ENCODE assay signal across 16 mouse cellular contexts in genomic region chr1:180946448-180946847, GRCm38 (mm10). TPM values are rescaled to one million over a fixed set of nuclear protein-coding genes. Genes with fewer than 3 reads are reported as not detected.
A peak's percentile ranks its signal among the peaks of the same experiment; 100 is the strongest.
DNase-seq lines count a peak whose midpoint lies in the region; ATAC-seq and TF ChIP-seq lines count a peak whose summit lies in the region.
"Had no signal": no experiment of that assay in that cellular context is flagged by ENCODE, and none has a peak within 500 bp of the region (broad histone marks: within the 10 kb centered on the region; RNA-seq: fewer than 3 reads in every experiment).

No protein-coding gene starts in this region.

- H3K36me3 ChIP-seq in limb, embryonic 12.5 days, result peaks cover 27% of the 10 kb centered on the region
- H3K36me3 ChIP-seq in stomach, postnatal 0 days (ENCODE audit: control insufficient read depth, insufficient read depth, low read length), result peaks cover 16% of the 10 kb centered on the region; the same call in 1 of the 2 replicates

- H3K4me3 ChIP-seq in limb, embryonic 12.5 days (replicated peaks), result no peak overlapping the region
- H3K4me3 ChIP-seq in stomach, postnatal 0 days (ENCODE audit: low read depth, low read length), result no peak overlapping the region
- H3K4me3 ChIP-seq: lung, embryonic 15.5 days had no signal

- intact Hi-C loops in heart, postnatal 10 days (cut with DNase I), result no loop called here
- intact Hi-C loops in left cerebral cortex, postnatal 25 days (cut with DNase I), result no loop called here

- no peak for ATAC-seq in limb, embryonic 12.5 days (ENCODE audit: insufficient number of reproducible peaks, insufficient read depth, low FRiP score, low TSS enrichment, low read depth)
- no peak for ATAC-seq in stomach, postnatal 0 days (ENCODE audit: low FRiP score, low TSS enrichment)

- no peak overlapping the region for H3K9ac ChIP-seq in limb, embryonic 12.5 days (replicated peaks)
- H3K9ac ChIP-seq in stomach, postnatal 0 days (ENCODE audit: low read length), result no peak overlapping the region
- H3K9ac ChIP-seq: heart, embryonic 12.5 days had no signal

- TF ChIP-seq CTCF in stomach, postnatal 0 days (IDR thresholded peaks at IDR 0.05; ENCODE audit: low read depth), result no peak

- TF ChIP-seq EP300 in stomach, postnatal 0 days (optimal IDR thresholded peaks at IDR 0.05), result no peak

- H3K4me1 ChIP-seq in limb, embryonic 12.5 days (replicated peaks), result peaks cover 40% of the 10 kb centered on the region
- H3K4me1 ChIP-seq in stomach, postnatal 0 days (replicated peaks; ENCODE audit: control insufficient read depth, insufficient read depth), result peaks cover 25% of the 10 kb centered on the region

- peak overlapping the region; percentile 93 for H3K27ac ChIP-seq in limb, embryonic 12.5 days
- H3K27ac ChIP-seq in stomach, postnatal 0 days (replicated peaks), result peak overlapping the region; percentile 99

- no peaks in the 10 kb centered on the region for H3K9me3 ChIP-seq in limb, embryonic 12.5 days
- H3K9me3 ChIP-seq in stomach, postnatal 0 days (ENCODE audit: control insufficient read depth, low read length), result no peaks in the 10 kb centered on the region
- H3K9me3 ChIP-seq: lung, embryonic 15.5 days had no signal

- WGBS in limb, embryonic 12.5 days, result 94% methylated on average over 6 of the region's 6 CpGs
- WGBS in stomach, postnatal 0 days, result 48% methylated on average over 6 of the region's 6 CpGs

- peaks cover 20% of the 10 kb centered on the region for H3K27me3 ChIP-seq in limb, embryonic 12.5 days
- no peaks in the 10 kb centered on the region for H3K27me3 ChIP-seq in stomach, postnatal 0 days (ENCODE audit: control insufficient read depth, insufficient read depth, low read length)
- H3K27me3 ChIP-seq: heart, embryonic 12.5 days; lung, embryonic 15.5 days had no signal

- DNase-seq in heart, adult 11 months, result peak; percentile 91
- DNase-seq in heart, postnatal 10 days, result no peak
- peak; percentile 40 for DNase-seq in ovary, adult 18-20 months (ENCODE audit: low spot score)
- no peak for DNase-seq in ovary, postnatal 10 days (ENCODE audit: low spot score)
- no peak for DNase-seq in stomach, postnatal 0 days (ENCODE audit: low spot score)
- no peak for DNase-seq in spleen, postnatal 14 days (ENCODE audit: low spot score in 2 of 2)
- no peak for DNase-seq in left cerebral cortex, postnatal 25 days (ENCODE audit: low spot score in 2 of 2)
- DNase-seq: cerebellum, adult 9-10 months; gastrocnemius, postnatal 14 days; kidney, postnatal 14 days; thymus, adult 2 months had no signal

- peak overlapping the region; percentile 53; the same call in 1 of the 2 replicates for H3K4me2 ChIP-seq in limb, embryonic 12.5 days
- peak overlapping the region; percentile 45 for H3K4me2 ChIP-seq in stomach, postnatal 0 days (replicated peaks; ENCODE audit: low read depth)

RNA-seq across cellular contexts. Expression of gene Tmem63a, which starts 4.3 kb away (rescaled TPM):
- total RNA-seq in heart, postnatal 10 days (2021), result 10 to 100 TPM; 15.1 to 18.5 TPM
- polyA plus RNA-seq in limb, embryonic 12.5 days (2016; fragmentation: Nextera tagmentation; extraction: Ambion mirVana), result 12.1 and 13.4 TPM in 2 replicates
- 35.2 and 36.7 TPM in 2 replicates for polyA plus RNA-seq in stomach, postnatal 0 days (2015; fragmentation: Nextera tagmentation; extraction: Ambion mirVana)
- total RNA-seq in left cerebral cortex, postnatal 25 days (2021), result 10 to 100 TPM; 10.5 to 11.1 TPM

RNA-seq across cellular contexts. Expression of gene Lefty1, which starts 11.6 kb away (rescaled TPM):
- total RNA-seq in heart, postnatal 10 days (2021), result 1 to 10 TPM in 1 of 2 experiments, under 1 TPM in 1; 0.57 to 1.1 TPM
- 0.36 and 0.76 TPM in 2 replicates for polyA plus RNA-seq in limb, embryonic 12.5 days (2016; fragmentation: Nextera tagmentation; extraction: Ambion mirVana)
- polyA plus RNA-seq in stomach, postnatal 0 days (2015; fragmentation: Nextera tagmentation; extraction: Ambion mirVana), result 6.1 TPM in 2 replicates
- under 1 TPM; 0.44 to 0.89 TPM for total RNA-seq in left cerebral cortex, postnatal 25 days (2021)

RNA-seq across cellular contexts. Expression of gene Pycr2, which starts 42.4 kb away (rescaled TPM):
- 10 to 100 TPM; 16.7 to 17.4 TPM for total RNA-seq in heart, postnatal 10 days (2021)
- polyA plus RNA-seq in limb, embryonic 12.5 days (2016; fragmentation: Nextera tagmentation; extraction: Ambion mirVana), result 120 and 125 TPM in 2 replicates
- polyA plus RNA-seq in stomach, postnatal 0 days (2015; fragmentation: Nextera tagmentation; extraction: Ambion mirVana), result 62.6 and 63.7 TPM in 2 replicates
- total RNA-seq in left cerebral cortex, postnatal 25 days (2021), result 10 to 100 TPM; 29.8 to 30.2 TPM

RNA-seq across cellular contexts. Expression of gene Lefty2, which starts 53.5 kb away (rescaled TPM):
- total RNA-seq in heart, postnatal 10 days (2021), result under 1 TPM in 1 of 2 experiments, not detected in 1; 0.27 TPM
- polyA plus RNA-seq in limb, embryonic 12.5 days (2016; fragmentation: Nextera tagmentation; extraction: Ambion mirVana), result 0.18 TPM in 1 of 2 replicates, not detected in the other
- 0.13 and 0.15 TPM in 2 replicates for polyA plus RNA-seq in stomach, postnatal 0 days (2015; fragmentation: Nextera tagmentation; extraction: Ambion mirVana)
- 1 to 10 TPM in 1 of 2 experiments, under 1 TPM in 1; 0.37 to 2.0 TPM for total RNA-seq in left cerebral cortex, postnatal 25 days (2021)
- total RNA-seq: gastrocnemius, postnatal 14 days; megakaryocyte-erythroid progenitor cell, adult 5-6 weeks had no signal
- polyA plus RNA-seq: small intestine, adult 2 months had no signal

Comparison
In these comparisons a context has a peak if more than half of its experiments do, and no peak if none do; other contexts are left out.
1. DNase-seq: peak in heart, adult 11 months (single experiment) and ovary, adult 18-20 months (single experiment); none in heart, postnatal 10 days (0 of 2), ovary, postnatal 10 days (single experiment), stomach, postnatal 0 days (single experiment), spleen, postnatal 14 days (0 of 2) and left cerebral cortex, postnatal 25 days (0 of 2).